Mouse (Mus musculus) liver, embryonic 13.5 days (tissue): Measurements from ENCODE around the gene Kcnj8. TPM values are rescaled to one million over a fixed set of nuclear protein-coding genes. Genes with fewer than 3 reads are reported as not detected.

Experiments used
- ATAC-seq: fragments of 200-750 bp; cut with Nextera tagmentation; 2 replicates; pipeline ENCODE4 v1.8.0; 2017; ENCODE audit warnings: low read depth, mild to moderate bottlenecking, moderate number of reproducible peaks, moderate library complexity
- DNase-seq: peaks from one replicate; pipeline ENCODE4 v3.0.0; 2022
- H3K27ac ChIP-seq: fragments of 300-500 bp; sonication (generic); 2 replicates; pipeline ENCODE4 v1.5.1; 2015; ENCODE audit warnings: moderate library complexity, mild to moderate bottlenecking, inconsistent platforms
- H3K27me3 ChIP-seq: fragments of 300-500 bp; sonication (generic); 2 replicates; pipeline ENCODE4 v1.6.1; 2015; ENCODE audit warnings: mild to moderate bottlenecking, inconsistent platforms
- H3K36me3 ChIP-seq: fragments of 300-500 bp; sonication (generic); 2 replicates; pipeline ENCODE4 v1.6.1; 2015; ENCODE audit warnings: mild to moderate bottlenecking, inconsistent platforms
- H3K4me1 ChIP-seq: fragments of 300-500 bp; sonication (generic); replicated peaks from 2 replicates; pipeline ENCODE4 v1.6.1; 2015; ENCODE audit warnings: inconsistent platforms
- H3K4me2 ChIP-seq: fragments of 300-500 bp; sonication (generic); 2 replicates; pipeline ENCODE4 v1.6.1; 2015; ENCODE audit warnings: inconsistent platforms, mild to moderate bottlenecking, moderate library complexity
- H3K4me3 ChIP-seq: fragments of 300-500 bp; sonication (generic); replicated peaks from 2 replicates; pipeline ENCODE4 v1.5.1; 2015; ENCODE audit warnings: mild to moderate bottlenecking, inconsistent platforms
- H3K9ac ChIP-seq: fragments of 300-500 bp; sonication (generic); 2 replicates; pipeline ENCODE4 v1.6.1; 2015; ENCODE audit warnings: mild to moderate bottlenecking, inconsistent platforms
- H3K9me3 ChIP-seq: fragments of 300-500 bp; sonication (generic); replicated peaks from 2 replicates; pipeline ENCODE4 v1.6.1; 2016; ENCODE audit warnings: inconsistent platforms
- WGBS: fragments of 180-500 bp; shearing (Covaris S2); methylation state at CpG from one replicate; pipeline ENCODE4 v1.1.7; 2015; ENCODE audit not compliant: insufficient replicate concordance; 5-methylcytosine and 5-hydroxymethylcytosine counted together
- polyA plus RNA-seq: library from polyadenylated mRNA; unstranded; fragments of >200 nt; fragmentation: Nextera tagmentation; extraction: Ambion mirVana; gene quantifications from 2 replicates; pipeline ENCODE4 v1.2.1, GENCODE M21; 2015

Gene Kcnj8
- polyA plus RNA-seq, 1 experiment from 2014 or later, result 1.5 TPM

GRCm38 (mm10) chr6:142570046-142570770 lies 1.2 kb downstream of the Kcnj8 start:
- no peak for ATAC-seq
- H3K36me3 ChIP-seq, result no peaks in the 10 kb centered on the region
- no peak for DNase-seq
- peak overlapping the region; percentile 23 for H3K4me3 ChIP-seq
- H3K9ac ChIP-seq, result no peak overlapping the region
- H3K4me1 ChIP-seq, result peaks cover 22% of the 10 kb centered on the region
- H3K27ac ChIP-seq, result no peak overlapping the region
- WGBS, result 11% methylated on average over 30 of the region's 30 CpGs
- peak overlapping the region; percentile 41 for H3K4me2 ChIP-seq
- no peaks in the 10 kb centered on the region for H3K9me3 ChIP-seq
- H3K27me3 ChIP-seq, result peaks cover 45% of the 10 kb centered on the region

DNA sequence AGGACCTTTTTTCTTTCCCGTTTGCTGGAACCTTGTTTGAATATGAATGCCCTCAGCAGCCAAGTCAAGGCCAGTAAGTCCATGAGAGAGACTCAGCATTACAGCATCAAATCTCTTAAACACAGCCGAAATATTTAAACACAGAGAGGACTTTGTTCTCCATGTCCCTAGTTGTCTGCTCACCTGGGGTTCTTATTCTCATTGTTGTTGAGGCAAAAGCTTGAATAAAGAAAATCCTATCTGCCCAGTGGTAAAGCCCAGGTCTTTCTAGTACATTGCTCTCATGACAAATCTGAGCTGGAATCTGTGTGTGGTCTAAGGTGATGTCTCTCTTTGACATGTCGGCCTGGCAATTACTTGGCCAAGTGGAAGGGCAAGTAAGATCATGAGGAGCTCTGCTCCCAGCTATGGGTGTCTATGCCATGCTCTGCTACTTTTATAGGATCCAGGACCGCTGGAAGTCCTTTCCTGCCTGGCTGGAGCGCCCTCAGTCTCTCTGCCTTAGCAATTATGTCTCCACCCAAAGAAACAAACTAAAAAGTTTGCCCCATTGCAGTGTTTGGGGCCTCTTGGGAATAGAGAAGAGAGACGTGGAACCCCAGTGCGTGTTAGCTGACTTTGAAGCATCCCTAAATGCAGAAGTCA lies 2.6 kb downstream of the Kcnj8 start:
- Histone ChIP-seq H3K4me1 (peaks cover 22% of the 10 kb centered on the region), H3K9ac (no peak overlapping the region), H3K27ac (no peak overlapping the region), H3K27me3 (peaks cover 45% of the 10 kb centered on the region), H3K9me3 (no peaks in the 10 kb centered on the region), H3K36me3 (no peaks in the 10 kb centered on the region), H3K4me3 (no peak overlapping the region), H3K4me2 (no peak overlapping the region)
- DNase-seq, result no peak
- ATAC-seq, result no peak
- 33% methylated on average over 7 of the region's 7 CpGs for WGBS

GRCm38 (mm10) chr6:142567452-142567851 lies 4.0 kb downstream of the Kcnj8 start:
- Histone ChIP-seq H3K36me3 (no peaks in the 10 kb centered on the region), H3K9ac (no peak overlapping the region), H3K4me2 (no peak overlapping the region), H3K27me3 (peaks cover 38% of the 10 kb centered on the region), H3K4me3 (no peak overlapping the region), H3K4me1 (peaks cover 22% of the 10 kb centered on the region), H3K9me3 (no peaks in the 10 kb centered on the region), H3K27ac (no peak overlapping the region)
- peak; percentile 3 for DNase-seq
- ATAC-seq, result peak; percentile 51
- 16% methylated on average over 5 of the region's 5 CpGs for WGBS

GRCm38 (mm10) chr6:142564746-142565145 lies 6.7 kb downstream of the Kcnj8 start:
- Histone ChIP-seq H3K4me2 (no peak overlapping the region), H3K9me3 (no peaks in the 10 kb centered on the region), H3K9ac (no peak overlapping the region), H3K27ac (no peak overlapping the region), H3K4me1 (peaks cover 8% of the 10 kb centered on the region; the same call in 1 of the 2 replicates), H3K4me3 (no peak overlapping the region), H3K27me3 (peaks cover 11% of the 10 kb centered on the region), H3K36me3 (no peaks in the 10 kb centered on the region)
- DNase-seq, result no peak
- WGBS, result 71% methylated on average over 3 of the region's 3 CpGs
- no peak for ATAC-seq

DNA sequence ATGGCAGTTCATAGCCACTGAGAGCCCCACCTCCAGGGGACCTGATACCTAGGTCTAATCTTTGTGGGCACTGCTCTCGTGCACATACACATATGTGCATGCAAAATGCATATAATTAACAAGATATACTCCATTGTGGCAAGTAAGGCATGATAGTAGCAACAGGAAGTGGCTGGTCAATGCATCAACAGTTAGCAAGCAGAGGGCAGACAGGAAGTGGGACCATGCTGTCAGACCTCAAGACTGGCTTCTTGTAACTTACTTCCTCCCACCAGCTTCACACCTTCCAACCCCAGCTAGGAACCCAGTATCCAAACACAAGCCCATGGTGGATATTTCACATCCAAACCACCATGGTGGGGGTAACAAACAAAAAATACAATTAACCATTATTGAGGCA lies 10.3 kb downstream of the Kcnj8 start:
- Histone ChIP-seq H3K4me3 (no peak overlapping the region), H3K9ac (no peak overlapping the region), H3K4me2 (no peak overlapping the region), H3K27ac (no peak overlapping the region), H3K36me3 (no peaks in the 10 kb centered on the region), H3K4me1 (no peaks in the 10 kb centered on the region), H3K27me3 (no peaks in the 10 kb centered on the region), H3K9me3 (no peaks in the 10 kb centered on the region)
- 26% methylated on average over 1 of the region's 1 CpGs for WGBS
- ATAC-seq, result no peak
- DNase-seq, result no peak

DNA sequence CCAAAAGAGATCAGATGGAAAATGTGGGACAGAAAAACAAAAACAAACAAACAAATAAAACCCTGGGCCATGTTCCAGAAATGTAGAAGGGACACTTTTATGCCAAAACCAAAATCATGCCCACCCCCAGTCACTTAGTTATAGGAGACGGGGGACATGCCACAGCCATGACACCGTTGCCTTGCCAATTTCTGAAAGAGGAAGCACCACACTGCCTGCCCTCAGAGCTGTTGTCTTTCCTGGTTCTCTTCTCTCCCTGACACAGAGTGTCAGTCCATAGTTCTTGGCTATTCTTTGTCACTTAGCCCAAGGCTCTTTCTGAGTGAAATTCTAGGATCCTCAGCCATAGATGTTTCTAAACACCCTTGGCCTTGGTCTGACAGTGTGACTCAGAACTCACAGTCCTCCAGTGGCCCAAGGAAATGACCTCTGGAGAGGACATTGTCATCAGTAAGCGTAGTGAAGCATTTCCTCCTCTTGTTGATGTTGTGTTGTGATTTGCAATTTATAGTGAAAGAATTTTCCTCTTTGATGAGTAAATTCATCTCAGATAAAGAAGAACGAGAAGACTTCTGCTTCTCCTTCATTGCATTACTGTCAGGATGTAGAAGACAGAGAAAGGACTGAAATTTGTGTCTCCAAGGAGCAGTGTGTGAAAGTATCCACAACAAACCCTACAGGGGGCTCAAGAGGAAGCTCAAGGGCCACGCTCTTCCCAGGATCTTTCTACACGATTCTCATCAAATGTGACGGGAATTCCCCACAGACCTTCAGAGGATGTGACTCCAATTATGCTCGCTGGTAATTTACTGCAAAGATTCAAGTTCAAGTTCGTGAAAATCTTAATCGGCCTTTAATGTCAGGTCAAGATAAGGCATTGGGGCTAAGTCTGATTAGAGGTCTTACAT lies 12.4 kb downstream of the Kcnj8 start:
- Histone ChIP-seq H3K27ac (no peak overlapping the region), H3K36me3 (no peaks in the 10 kb centered on the region), H3K4me3 (no peak overlapping the region), H3K9me3 (no peaks in the 10 kb centered on the region), H3K27me3 (no peaks in the 10 kb centered on the region), H3K4me1 (no peaks in the 10 kb centered on the region), H3K9ac (no peak overlapping the region), H3K4me2 (no peak overlapping the region)
- ATAC-seq, result no peak
- WGBS, result 58% methylated on average over 10 of the region's 10 CpGs
- DNase-seq, result no peak

DNA sequence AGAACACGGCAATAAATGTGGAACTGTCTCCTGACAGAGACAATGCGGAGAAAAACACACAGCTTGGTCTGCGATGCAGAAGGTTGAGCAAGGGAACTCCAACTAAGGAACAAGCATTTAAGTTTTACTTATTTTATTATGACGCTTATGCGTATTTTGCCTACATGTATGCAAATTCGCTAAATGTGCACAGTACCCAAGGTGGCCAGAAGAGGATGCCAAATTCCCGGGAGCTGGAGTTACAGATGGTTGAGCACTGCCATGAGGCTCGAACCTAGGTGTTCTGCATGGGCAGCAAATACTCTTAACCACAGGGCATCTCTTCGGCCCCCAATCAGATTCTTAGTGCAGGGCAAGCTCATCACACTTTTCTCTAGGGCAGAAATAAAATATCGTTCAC lies 13.3 kb downstream of the Kcnj8 start:
- H3K36me3 ChIP-seq, result no peaks in the 10 kb centered on the region
- no peaks in the 10 kb centered on the region for H3K9me3 ChIP-seq
- H3K4me2 ChIP-seq, result no peak overlapping the region
- no peak overlapping the region for H3K9ac ChIP-seq
- no peak overlapping the region for H3K4me3 ChIP-seq
- ATAC-seq (no peak), DNase-seq (no peak)
- H3K27ac ChIP-seq, result no peak overlapping the region
- 71% methylated on average over 10 of the region's 10 CpGs for WGBS
- no peaks in the 10 kb centered on the region for H3K4me1 ChIP-seq
- no peaks in the 10 kb centered on the region for H3K27me3 ChIP-seq

DNA sequence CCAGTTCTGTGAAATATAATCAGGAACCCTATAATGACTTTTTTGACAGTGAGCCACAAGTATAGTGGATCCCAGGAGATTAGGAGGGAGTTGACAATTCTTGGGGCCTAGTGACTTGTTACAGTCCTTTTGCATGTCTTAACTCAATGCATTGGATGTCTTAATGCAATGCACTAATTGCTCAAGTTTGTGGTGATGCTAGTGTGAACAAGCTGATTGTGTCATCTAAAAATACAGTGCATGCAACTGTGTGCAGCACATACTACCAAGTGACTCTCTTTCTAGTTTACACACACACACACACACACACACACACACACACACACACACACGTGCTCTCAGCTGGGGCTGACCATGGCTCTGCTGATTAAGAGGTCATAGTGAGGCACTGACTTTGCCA lies 15.4 kb downstream of the Kcnj8 start:
- WGBS, result 48% methylated on average over 1 of the region's 1 CpGs
- Histone ChIP-seq H3K9me3 (no peaks in the 10 kb centered on the region), H3K4me1 (no peaks in the 10 kb centered on the region), H3K27ac (no peak overlapping the region), H3K36me3 (no peaks in the 10 kb centered on the region), H3K9ac (no peak overlapping the region), H3K4me3 (no peak overlapping the region), H3K4me2 (no peak overlapping the region), H3K27me3 (no peaks in the 10 kb centered on the region)
- no peak for ATAC-seq
- DNase-seq, result no peak

GRCm38 (mm10) chr6:142551482-142551881 lies 19.9 kb downstream of the Kcnj8 start:
- H3K27ac ChIP-seq, result no peak overlapping the region

DNA sequence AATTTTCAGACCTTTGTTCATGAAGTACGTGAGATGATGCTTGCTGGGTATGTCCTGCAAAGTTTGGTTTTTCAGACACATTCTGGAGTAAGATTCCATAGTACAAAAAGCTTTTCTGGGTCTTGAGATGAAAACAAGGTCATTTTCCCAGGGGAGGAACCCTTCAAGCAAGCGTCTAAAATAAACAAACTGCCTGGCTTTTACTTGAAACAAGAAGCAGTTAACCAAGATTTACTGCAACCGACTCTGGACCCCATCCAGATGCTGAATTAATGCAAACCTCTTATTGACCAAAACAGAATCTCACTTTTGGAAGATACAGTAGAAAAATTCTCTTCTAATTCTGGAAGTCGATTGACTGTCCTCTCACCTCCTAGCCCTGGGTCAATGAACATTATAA lies 20.5 kb downstream of the Kcnj8 start:
- Histone ChIP-seq H3K4me3 (no peak overlapping the region), H3K9me3 (no peaks in the 10 kb centered on the region), H3K27ac (no peak overlapping the region), H3K36me3 (no peaks in the 10 kb centered on the region), H3K27me3 (no peaks in the 10 kb centered on the region), H3K4me2 (no peak overlapping the region), H3K9ac (no peak overlapping the region), H3K4me1 (no peaks in the 10 kb centered on the region)
- no peak for ATAC-seq
- WGBS, result 51% methylated on average over 4 of the region's 4 CpGs
- DNase-seq, result no peak

More at GRCm38 (mm10) chr6:142551482-142551881, 19.9 kb downstream of the Kcnj8 start:
- H3K4me1 ChIP-seq, result no peaks in the 10 kb centered on the region
- H3K4me2 ChIP-seq, result no peak overlapping the region
- DNase-seq, result no peak
- H3K9me3 ChIP-seq, result no peaks in the 10 kb centered on the region
- no peak for ATAC-seq
- H3K4me3 ChIP-seq, result no peak overlapping the region
- H3K27me3 ChIP-seq, result no peaks in the 10 kb centered on the region
- no peaks in the 10 kb centered on the region for H3K36me3 ChIP-seq
- no peak overlapping the region for H3K9ac ChIP-seq
- 71% methylated on average over 4 of the region's 4 CpGs for WGBS

- no peaks in the 10 kb centered on the region for H3K36me3 ChIP-seq
- H3K9me3 ChIP-seq, result no peaks in the 10 kb centered on the region
- no peaks in the 10 kb centered on the region for H3K27me3 ChIP-seq
- no peaks in the 10 kb centered on the region for H3K4me1 ChIP-seq
- H3K27ac ChIP-seq, result no peak overlapping the region
- ATAC-seq (no peak), DNase-seq (no peak)
- no peak overlapping the region for H3K4me3 ChIP-seq
- H3K9ac ChIP-seq, result no peak overlapping the region
- no peak overlapping the region for H3K4me2 ChIP-seq
- WGBS, result 51% methylated on average over 2 of the region's 2 CpGs
These were observed 23.0 kb downstream of the Kcnj8 start for GRCm38 (mm10) chr6:142548377-142548776.
